Mouse (Mus musculus) cortical plate, adult 2 months (tissue): Measurements from ENCODE around the gene Chn2.

ENCODE experiments used
- CTCF ChIP-seq: fragments of 200-500 bp; IDR thresholded peaks from 2 replicates; pipeline ENCODE4 v1.5.1; 2011; ENCODE audit warnings: mild to moderate bottlenecking, control low read depth, low read length; ENCODE audit not compliant: insufficient read depth; ENCODE audit errors: extremely low read depth
- POLR2A ChIP-seq: fragments of 200-500 bp; IDR thresholded peaks from 2 replicates; pipeline ENCODE4 v1.6.1; 2011; ENCODE audit warnings: mild to moderate bottlenecking, low read length, control low read depth; ENCODE audit not compliant: insufficient read depth; ENCODE audit errors: extremely low read depth

- TF ChIP-seq POLR2A (no peak), CTCF (no peak)
Measured at GRCm38 (mm10) chr6:54068882-54069281, 29.5 kb downstream of the Chn2 start.
